Mouse (Mus musculus): ENCODE results near the gene 9530053A07Rik. TPM values are rescaled to one million over a fixed set of nuclear protein-coding genes. Genes with fewer than 3 reads are reported as not detected.
A peak's percentile ranks its signal among the peaks of the same experiment; 100 is the strongest.
"Not testable (repeated sequence)": the region's sequence is repeated elsewhere in the genome, so short reads cannot be mapped to it uniquely, and the experiment has no call there.

The 9530053A07Rik gene
- polyA plus RNA-seq (2015; fragmentation: Nextera tagmentation; extraction: Ambion mirVana) = 0.05 TPM in 2 replicates

- Histone ChIP-seq H3K4me3 (replicated peaks) (no peak within 1 kb of the TSS), H3K36me3 (no peaks in the 10 kb centered on the region)
- WGBS = 88% methylated on average over 5 of the region's 5 CpGs
Measured at GRCm38 (mm10) chr7:28129166-28129565, at the start of gene 9530053A07Rik. Gene 9530053A07Rik (plus strand): TSS chr7:28129466.

GRCm38 (mm10) chr7:28084215-28084614 lies 45.1 kb upstream of the 9530053A07Rik start:
- ATAC-seq = no peak
- H3K27me3 ChIP-seq = no peaks in the 10 kb centered on the region
- WGBS = 89% methylated on average over 7 of the region's 7 CpGs
- no peaks in the 10 kb centered on the region for H3K9me3 ChIP-seq
- no peak overlapping the region for H3K4me2 ChIP-seq (replicated peaks)
- H3K9ac ChIP-seq (replicated peaks) = no peak overlapping the region
- no peak overlapping the region for H3K27ac ChIP-seq
- no peak overlapping the region for H3K4me3 ChIP-seq (replicated peaks)
- no peaks in the 10 kb centered on the region for H3K4me1 ChIP-seq (replicated peaks)
- no peaks in the 10 kb centered on the region for H3K36me3 ChIP-seq

More at GRCm38 (mm10) chr7:28129166-28129565, at the start of gene 9530053A07Rik:
- Histone ChIP-seq H3K27me3 (no peaks in the 10 kb centered on the region), H3K27ac (no peak within 1 kb of the TSS), H3K4me2 (replicated peaks) (no peak within 1 kb of the TSS), H3K9ac (replicated peaks) (no peak within 1 kb of the TSS), H3K9me3 (no peaks in the 10 kb centered on the region), H3K4me1 (replicated peaks) (no peaks in the 10 kb centered on the region)
- no peak for ATAC-seq

- no peak overlapping the region for H3K9ac ChIP-seq (replicated peaks)
- ATAC-seq = no peak
- H3K36me3 ChIP-seq = no peaks in the 10 kb centered on the region
- H3K4me2 ChIP-seq (replicated peaks) = no peak overlapping the region
- H3K27me3 ChIP-seq = no peaks in the 10 kb centered on the region
- H3K9me3 ChIP-seq = no peaks in the 10 kb centered on the region
- no peaks in the 10 kb centered on the region for H3K4me1 ChIP-seq (replicated peaks)
- no peak overlapping the region for H3K27ac ChIP-seq
- WGBS = 84% methylated on average over 16 of the region's 16 CpGs
- no peak overlapping the region for H3K4me3 ChIP-seq (replicated peaks)
Measured at GRCm38 (mm10) chr7:28086236-28086635, 43.0 kb upstream of the 9530053A07Rik start.

GRCm38 (mm10) chr7:28093541-28093940 lies 35.7 kb upstream of the 9530053A07Rik start:
- Histone ChIP-seq H3K9ac (replicated peaks) (no peak overlapping the region), H3K27me3 (no peaks in the 10 kb centered on the region), H3K9me3 (no peaks in the 10 kb centered on the region), H3K36me3 (no peaks in the 10 kb centered on the region), H3K4me3 (replicated peaks) (no peak overlapping the region), H3K4me1 (replicated peaks) (no peaks in the 10 kb centered on the region), H3K4me2 (replicated peaks) (no peak overlapping the region), H3K27ac (no peak overlapping the region)
- WGBS = 50% methylated on average over 11 of the region's 11 CpGs
- no peak for ATAC-seq

DNA sequence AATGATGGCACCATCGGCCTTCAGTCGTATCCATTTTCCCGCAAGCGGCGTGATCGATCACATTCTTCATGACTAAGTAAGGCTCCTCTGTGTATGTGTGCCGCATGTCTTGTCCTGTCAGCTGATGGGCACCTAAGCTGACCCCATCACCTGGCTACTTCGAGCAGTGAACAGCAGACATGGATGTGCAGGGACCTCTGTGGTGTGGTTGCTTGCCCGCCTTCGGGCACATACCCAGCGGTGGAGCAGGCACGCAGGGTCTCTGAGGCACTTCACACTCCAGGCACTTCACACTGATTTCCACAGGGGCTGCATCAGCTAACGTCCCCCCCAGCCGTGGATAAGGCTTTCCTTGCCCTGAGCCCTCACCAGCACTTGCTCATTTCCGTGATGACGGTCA lies 30.2 kb upstream of the 9530053A07Rik start:
- H3K27me3 ChIP-seq = no peaks in the 10 kb centered on the region
- H3K36me3 ChIP-seq = no peaks in the 10 kb centered on the region
- H3K27ac ChIP-seq = no peak overlapping the region
- WGBS = 93% methylated on average over 16 of the region's 16 CpGs
- no peak for ATAC-seq
- no peaks in the 10 kb centered on the region for H3K4me1 ChIP-seq (replicated peaks)
- peaks cover 12% of the 10 kb centered on the region for H3K9me3 ChIP-seq
- no peak overlapping the region for H3K4me2 ChIP-seq (replicated peaks)
- H3K4me3 ChIP-seq (replicated peaks) = no peak overlapping the region
- H3K9ac ChIP-seq (replicated peaks) = no peak overlapping the region

GRCm38 (mm10) chr7:28100596-28101590 lies 28.4 kb upstream of the 9530053A07Rik start:
- Histone ChIP-seq H3K36me3 (no peaks in the 10 kb centered on the region), H3K9me3 (peaks cover 12% of the 10 kb centered on the region), H3K27me3 (peaks cover 3% of the 10 kb centered on the region; the same call in 1 of the 2 replicates), H3K4me3 (replicated peaks) (no peak overlapping the region), H3K4me1 (replicated peaks) (peaks cover 4% of the 10 kb centered on the region; the same call in 1 of the 2 replicates), H3K4me2 (replicated peaks) (no peak overlapping the region), H3K27ac (no peak overlapping the region), H3K9ac (replicated peaks) (no peak overlapping the region)
- no peak for ATAC-seq
- WGBS = 65% methylated on average over 17 of the region's 17 CpGs

- not testable (repeated sequence) for H3K27me3 ChIP-seq; H3K4me3 ChIP-seq (replicated peaks); H3K4me1 ChIP-seq (replicated peaks); H3K36me3 ChIP-seq; H3K27ac ChIP-seq; H3K4me2 ChIP-seq (replicated peaks); ATAC-seq; H3K9ac ChIP-seq (replicated peaks)
- 47% methylated on average over 5 of the region's 5 CpGs for WGBS
- H3K9me3 ChIP-seq = peaks cover 12% of the 10 kb centered on the region
Measured at GRCm38 (mm10) chr7:28102936-28103335, 26.3 kb upstream of the 9530053A07Rik start.

DNA sequence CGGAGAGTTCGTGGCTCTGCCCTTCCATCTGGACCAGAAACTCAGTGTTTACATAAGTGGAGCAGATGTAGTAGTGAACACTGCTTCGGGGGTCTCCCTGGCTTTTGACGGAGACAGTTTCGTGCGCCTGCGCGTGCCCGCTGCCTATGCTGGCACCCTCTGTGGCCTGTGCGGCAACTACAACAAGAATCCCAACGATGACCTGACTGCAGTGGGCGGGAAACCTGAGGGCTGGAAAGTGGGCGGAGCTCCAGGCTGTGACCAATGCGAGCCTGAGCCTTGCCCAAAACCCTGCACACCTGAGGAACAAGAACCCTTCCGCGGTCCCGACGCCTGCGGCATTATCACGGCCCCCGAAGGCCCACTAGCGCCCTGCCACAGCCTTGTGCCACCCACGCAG lies 24.6 kb upstream of the 9530053A07Rik start:
- ATAC-seq = peak; percentile 67; the same call in 1 of the 2 replicates
- 6% methylated on average over 23 of the region's 23 CpGs for WGBS
- H3K4me3 ChIP-seq (replicated peaks) = peak overlapping the region; percentile 18; the same call in 1 of the 2 replicates
- peak overlapping the region; percentile 47 for H3K4me2 ChIP-seq (replicated peaks)
- H3K9ac ChIP-seq (replicated peaks) = 0 out of 2 replicates have a peak overlapping the region, but pooled peaks have one; percentile 24
- H3K27me3 ChIP-seq = peaks cover 3% of the 10 kb centered on the region; the same call in 1 of the 2 replicates
- H3K9me3 ChIP-seq = 0 out of 2 replicates have a peak, but pooled peaks cover under 1% of the 10 kb centered on the region
- no peak overlapping the region for H3K27ac ChIP-seq
- H3K36me3 ChIP-seq = no peaks in the 10 kb centered on the region
- peaks cover 4% of the 10 kb centered on the region; the same call in 1 of the 2 replicates for H3K4me1 ChIP-seq (replicated peaks)

GRCm38 (mm10) chr7:28106241-28106640 lies 23.0 kb upstream of the 9530053A07Rik start:
- Histone ChIP-seq H3K27ac (no peak overlapping the region), H3K9ac (replicated peaks) (no peak overlapping the region), H3K4me3 (replicated peaks) (no peak overlapping the region), H3K9me3 (no peaks in the 10 kb centered on the region), H3K4me1 (replicated peaks) (peaks cover 4% of the 10 kb centered on the region; the same call in 1 of the 2 replicates), H3K36me3 (no peaks in the 10 kb centered on the region), H3K4me2 (replicated peaks) (no peak overlapping the region), H3K27me3 (peaks cover 3% of the 10 kb centered on the region; the same call in 1 of the 2 replicates)
- no peak for ATAC-seq
- WGBS = 93% methylated on average over 11 of the region's 11 CpGs

- ATAC-seq = no peak
- no peaks in the 10 kb centered on the region for H3K36me3 ChIP-seq
- no peak overlapping the region for H3K9ac ChIP-seq (replicated peaks)
- no peaks in the 10 kb centered on the region for H3K27me3 ChIP-seq
- no peak overlapping the region for H3K4me3 ChIP-seq (replicated peaks)
- H3K27ac ChIP-seq = no peak overlapping the region
- no peaks in the 10 kb centered on the region for H3K9me3 ChIP-seq
- H3K4me1 ChIP-seq (replicated peaks) = no peaks in the 10 kb centered on the region
- no peak overlapping the region for H3K4me2 ChIP-seq (replicated peaks)
- 73% methylated on average over 2 of the region's 2 CpGs for WGBS
Measured at GRCm38 (mm10) chr7:28114648-28115047, 14.6 kb upstream of the 9530053A07Rik start.

- Histone ChIP-seq H3K9ac (replicated peaks) (no peak overlapping the region), H3K9me3 (no peaks in the 10 kb centered on the region), H3K4me2 (replicated peaks) (no peak overlapping the region), H3K27me3 (no peaks in the 10 kb centered on the region), H3K27ac (no peak overlapping the region), H3K4me3 (replicated peaks) (no peak overlapping the region), H3K36me3 (no peaks in the 10 kb centered on the region), H3K4me1 (replicated peaks) (no peaks in the 10 kb centered on the region)
- no peak for ATAC-seq
- 59% methylated on average over 5 of the region's 5 CpGs for WGBS
Measured at GRCm38 (mm10) chr7:28137613-28138012, 8.3 kb downstream of the 9530053A07Rik start.

GRCm38 (mm10) chr7:28148263-28148662 lies 19.0 kb downstream of the 9530053A07Rik start:
- peaks cover 3% of the 10 kb centered on the region; the same call in 1 of the 2 replicates for H3K27me3 ChIP-seq
- peak; percentile 87 for ATAC-seq
- no peak overlapping the region for H3K27ac ChIP-seq
- no peak overlapping the region for H3K4me2 ChIP-seq (replicated peaks)
- WGBS = 26% methylated on average over 3 of the region's 3 CpGs
- H3K9me3 ChIP-seq = peaks cover 5% of the 10 kb centered on the region; the same call in 1 of the 2 replicates
- H3K36me3 ChIP-seq = no peaks in the 10 kb centered on the region
- H3K4me3 ChIP-seq (replicated peaks) = no peak overlapping the region
- 0 out of 2 replicates have a peak, but pooled peaks cover 4% of the 10 kb centered on the region for H3K4me1 ChIP-seq (replicated peaks)
- H3K9ac ChIP-seq (replicated peaks) = no peak overlapping the region
